Mouse (Mus musculus) heart, embryonic 12.5 days (tissue): ENCODE results near the gene Gas2. TPM values are rescaled to one million over a fixed set of nuclear protein-coding genes. Genes with fewer than 3 reads are reported as not detected.

Experiments used
- ATAC-seq: fragments of 200-750 bp; cut with Nextera tagmentation; 2 replicates; pipeline ENCODE4 v1.8.0; 2017; ENCODE audit warnings: moderate TSS enrichment, moderate library complexity; ENCODE audit not compliant: insufficient number of reproducible peaks, low FRiP score
- H3K27ac ChIP-seq: fragments of 300-500 bp; sonication (generic); 2 replicates; pipeline ENCODE4 v1.5.1; 2016; ENCODE audit warnings: mild to moderate bottlenecking, moderate library complexity; ENCODE audit not compliant: poor library complexity, severe bottlenecking
- H3K27me3 ChIP-seq: fragments of 300-500 bp; sonication (generic); replicated peaks from 2 replicates; pipeline ENCODE4 v1.6.1; 2016; ENCODE audit warnings: mild to moderate bottlenecking, moderate library complexity
- H3K36me3 ChIP-seq: fragments of 300-500 bp; sonication (generic); 2 replicates; pipeline ENCODE4 v1.6.1; 2016; ENCODE audit warnings: mild to moderate bottlenecking, moderate library complexity
- H3K4me1 ChIP-seq: fragments of 300-500 bp; sonication (generic); replicated peaks from 2 replicates; pipeline ENCODE4 v1.6.1; 2016; ENCODE audit warnings: mild to moderate bottlenecking
- H3K4me2 ChIP-seq: fragments of 300-500 bp; sonication (generic); 2 replicates; pipeline ENCODE4 v1.6.1; 2016; ENCODE audit warnings: mild to moderate bottlenecking, moderate library complexity
- H3K4me3 ChIP-seq: fragments of 300-500 bp; sonication (generic); 2 replicates; pipeline ENCODE4 v1.5.1; 2016; ENCODE audit warnings: mild to moderate bottlenecking
- H3K9ac ChIP-seq: fragments of 300-500 bp; sonication (generic); 2 replicates; pipeline ENCODE4 v1.6.1; 2016; ENCODE audit warnings: mild to moderate bottlenecking, moderate library complexity
- H3K9me3 ChIP-seq: fragments of 300-500 bp; sonication (generic); replicated peaks from 2 replicates; pipeline ENCODE4 v1.6.1; 2016; ENCODE audit warnings: mild to moderate bottlenecking, moderate library complexity
- WGBS: fragments of 180-500 bp; shearing (Covaris S2); methylation state at CpG from one replicate; pipeline ENCODE4 v1.1.7; 2016; 5-methylcytosine and 5-hydroxymethylcytosine counted together
- polyA plus RNA-seq: library from polyadenylated mRNA; unstranded; fragments of >200 nt; fragmentation: Nextera tagmentation; extraction: Ambion mirVana; gene quantifications from 2 replicates; pipeline ENCODE4 v1.2.1, GENCODE M21; 2016

The Gas2 gene
- polyA plus RNA-seq, 1 experiment from 2014 or later = 7.1 TPM

- H3K4me1 ChIP-seq = no peaks in the 10 kb centered on the region
- no peaks in the 10 kb centered on the region for H3K27me3 ChIP-seq
- no peak overlapping the region for H3K4me2 ChIP-seq
- no peak overlapping the region for H3K27ac ChIP-seq
- H3K9ac ChIP-seq = no peak overlapping the region
- 58% methylated on average over 3 of the region's 3 CpGs for WGBS
- H3K9me3 ChIP-seq = no peaks in the 10 kb centered on the region
- no peak for ATAC-seq
- H3K4me3 ChIP-seq = no peak overlapping the region
- H3K36me3 ChIP-seq = peaks cover 3% of the 10 kb centered on the region; the same call in 1 of the 2 replicates
These were observed 23.5 kb downstream of the Gas2 start for GRCm38 (mm10) chr7:51885345-51885744.

GRCm38 (mm10) chr7:51887678-51888567 lies 26.1 kb downstream of the Gas2 start:
- no peak overlapping the region for H3K27ac ChIP-seq
- no peak overlapping the region for H3K4me3 ChIP-seq
- H3K4me1 ChIP-seq = no peaks in the 10 kb centered on the region
- no peak overlapping the region for H3K4me2 ChIP-seq
- H3K36me3 ChIP-seq = peaks cover 3% of the 10 kb centered on the region; the same call in 1 of the 2 replicates
- 74% methylated on average over 11 of the region's 11 CpGs for WGBS
- H3K27me3 ChIP-seq = no peaks in the 10 kb centered on the region
- H3K9ac ChIP-seq = no peak overlapping the region
- no peaks in the 10 kb centered on the region for H3K9me3 ChIP-seq
- ATAC-seq = no peak

- no peaks in the 10 kb centered on the region for H3K9me3 ChIP-seq
- 83% methylated on average over 7 of the region's 7 CpGs for WGBS
These were observed 27.8 kb downstream of the Gas2 start for GRCm38 (mm10) chr7:51889601-51890000.

GRCm38 (mm10) chr7:51892224-51892965 lies 30.6 kb downstream of the Gas2 start:
- 90% methylated on average over 1 of the region's 1 CpGs for WGBS
- no peaks in the 10 kb centered on the region for H3K4me1 ChIP-seq
- no peak overlapping the region for H3K9ac ChIP-seq
- no peak overlapping the region for H3K27ac ChIP-seq
- H3K36me3 ChIP-seq = peaks cover 3% of the 10 kb centered on the region; the same call in 1 of the 2 replicates
- H3K27me3 ChIP-seq = no peaks in the 10 kb centered on the region
- no peak for ATAC-seq
- no peak overlapping the region for H3K4me2 ChIP-seq
- H3K4me3 ChIP-seq = no peak overlapping the region
- no peaks in the 10 kb centered on the region for H3K9me3 ChIP-seq

More at GRCm38 (mm10) chr7:51889601-51890000, 27.8 kb downstream of the Gas2 start:
- no peak overlapping the region for H3K4me2 ChIP-seq
- no peak for ATAC-seq
- no peak overlapping the region for H3K9ac ChIP-seq
- H3K4me3 ChIP-seq = no peak overlapping the region
- no peak overlapping the region for H3K27ac ChIP-seq
- no peaks in the 10 kb centered on the region for H3K27me3 ChIP-seq
- H3K4me1 ChIP-seq = no peaks in the 10 kb centered on the region
- peaks cover 3% of the 10 kb centered on the region; the same call in 1 of the 2 replicates for H3K36me3 ChIP-seq

GRCm38 (mm10) chr7:51893008-51893407 lies 31.2 kb downstream of the Gas2 start:
- ATAC-seq = no peak
- WGBS = 73% methylated on average over 4 of the region's 4 CpGs
- no peak overlapping the region for H3K4me3 ChIP-seq

GRCm38 (mm10) chr7:51894133-51894801 lies 32.5 kb downstream of the Gas2 start:
- Histone ChIP-seq H3K36me3 (no peaks in the 10 kb centered on the region), H3K9ac (no peak overlapping the region), H3K27ac (no peak overlapping the region), H3K27me3 (no peaks in the 10 kb centered on the region), H3K4me1 (no peaks in the 10 kb centered on the region), H3K4me3 (no peak overlapping the region), H3K9me3 (no peaks in the 10 kb centered on the region), H3K4me2 (no peak overlapping the region)
- ATAC-seq = no peak
- 75% methylated on average over 4 of the region's 4 CpGs for WGBS

More at GRCm38 (mm10) chr7:51893008-51893407, 31.2 kb downstream of the Gas2 start:
- Histone ChIP-seq H3K9me3 (no peaks in the 10 kb centered on the region), H3K27me3 (no peaks in the 10 kb centered on the region), H3K4me1 (no peaks in the 10 kb centered on the region), H3K9ac (no peak overlapping the region), H3K27ac (no peak overlapping the region), H3K4me2 (no peak overlapping the region), H3K36me3 (peaks cover 3% of the 10 kb centered on the region; the same call in 1 of the 2 replicates)

GRCm38 (mm10) chr7:51894939-51895338 lies 33.1 kb downstream of the Gas2 start:
- Histone ChIP-seq H3K4me1 (no peaks in the 10 kb centered on the region), H3K27ac (no peak overlapping the region), H3K4me3 (no peak overlapping the region), H3K4me2 (no peak overlapping the region), H3K9me3 (no peaks in the 10 kb centered on the region), H3K27me3 (no peaks in the 10 kb centered on the region), H3K36me3 (no peaks in the 10 kb centered on the region), H3K9ac (no peak overlapping the region)
- ATAC-seq = no peak
- 52% methylated on average over 2 of the region's 2 CpGs for WGBS

- no peaks in the 10 kb centered on the region for H3K27me3 ChIP-seq
- no peaks in the 10 kb centered on the region for H3K36me3 ChIP-seq
- H3K9ac ChIP-seq = no peak overlapping the region
- WGBS = 77% methylated on average over 6 of the region's 6 CpGs
- H3K27ac ChIP-seq = no peak overlapping the region
- no peak overlapping the region for H3K4me3 ChIP-seq
- H3K4me1 ChIP-seq = no peaks in the 10 kb centered on the region
- ATAC-seq = no peak
- no peak overlapping the region for H3K4me2 ChIP-seq
- no peaks in the 10 kb centered on the region for H3K9me3 ChIP-seq
These were observed 37.3 kb downstream of the Gas2 start for GRCm38 (mm10) chr7:51899066-51899465.

GRCm38 (mm10) chr7:51913292-51914050 lies 51.7 kb downstream of the Gas2 start:
- Histone ChIP-seq H3K9me3 (no peaks in the 10 kb centered on the region), H3K36me3 (no peaks in the 10 kb centered on the region), H3K4me2 (no peak overlapping the region), H3K4me3 (no peak overlapping the region), H3K9ac (no peak overlapping the region), H3K27me3 (no peaks in the 10 kb centered on the region), H3K27ac (peak overlapping the region; percentile 62), H3K4me1 (peaks cover 7% of the 10 kb centered on the region)
- WGBS = 66% methylated on average over 3 of the region's 3 CpGs
- peak; percentile 75 for ATAC-seq

GRCm38 (mm10) chr7:51914132-51914531 lies 52.3 kb downstream of the Gas2 start:
- H3K27me3 ChIP-seq = no peaks in the 10 kb centered on the region
- no peak overlapping the region for H3K4me2 ChIP-seq
- H3K36me3 ChIP-seq = no peaks in the 10 kb centered on the region
- H3K27ac ChIP-seq = peak overlapping the region; percentile 62
- no peaks in the 10 kb centered on the region for H3K9me3 ChIP-seq
- H3K4me3 ChIP-seq = no peak overlapping the region
- no peak overlapping the region for H3K9ac ChIP-seq
- peak; percentile 67; the same call in 1 of the 2 replicates for ATAC-seq
- WGBS = 47% methylated on average over 2 of the region's 2 CpGs
- H3K4me1 ChIP-seq = peaks cover 7% of the 10 kb centered on the region
